Mouse (Mus musculus) stomach, embryonic 15.5 days (tissue): ENCODE measurements around the gene Ablim1. TPM values are rescaled to one million over a fixed set of nuclear protein-coding genes. Genes with fewer than 3 reads are reported as not detected.

ENCODE experiments used
- ATAC-seq: fragments of 200-750 bp; cut with Nextera tagmentation; 2 replicates; pipeline ENCODE4 v1.8.0; 2017; ENCODE audit warnings: low read depth, moderate number of reproducible peaks, moderate TSS enrichment; ENCODE audit not compliant: insufficient read depth, low FRiP score
- H3K27ac ChIP-seq: fragments of 300-500 bp; sonication (generic); 2 replicates; pipeline ENCODE4 v1.5.1; 2015; ENCODE audit warnings: mild to moderate bottlenecking, inconsistent platforms
- H3K27me3 ChIP-seq: fragments of 300-500 bp; sonication (generic); replicated peaks from 2 replicates; pipeline ENCODE4 v1.6.1; 2015; ENCODE audit warnings: inconsistent platforms
- H3K36me3 ChIP-seq: fragments of 300-500 bp; sonication (generic); 2 replicates; pipeline ENCODE4 v1.6.1; 2015; ENCODE audit warnings: inconsistent platforms
- H3K4me1 ChIP-seq: fragments of 300-500 bp; sonication (generic); 2 replicates; pipeline ENCODE4 v1.6.1; 2015; ENCODE audit warnings: inconsistent platforms
- H3K4me2 ChIP-seq: fragments of 300-500 bp; sonication (generic); 2 replicates; pipeline ENCODE4 v1.6.1; 2015; ENCODE audit warnings: mild to moderate bottlenecking, inconsistent platforms
- H3K4me3 ChIP-seq: fragments of 300-500 bp; sonication (generic); replicated peaks from 2 replicates; pipeline ENCODE4 v1.5.1; 2015; ENCODE audit warnings: inconsistent platforms
- H3K9ac ChIP-seq: fragments of 300-500 bp; sonication (generic); 2 replicates; pipeline ENCODE4 v1.6.1; 2015; ENCODE audit warnings: inconsistent platforms
- H3K9me3 ChIP-seq: fragments of 300-500 bp; sonication (generic); 2 replicates; pipeline ENCODE4 v1.6.1; 2016; ENCODE audit warnings: inconsistent platforms
- WGBS: fragments of 180-500 bp; shearing (Covaris S2); methylation state at CpG from one replicate; pipeline ENCODE4 v1.1.7; 2015; 5-methylcytosine and 5-hydroxymethylcytosine counted together
- polyA plus RNA-seq: library from polyadenylated mRNA; unstranded; fragments of >200 nt; fragmentation: Nextera tagmentation; extraction: Ambion mirVana; gene quantifications from 2 replicates; pipeline ENCODE4 v1.2.1, GENCODE M21; 2015

Ablim1 gene
- 41.0 and 41.2 TPM in 2 replicates for polyA plus RNA-seq

GRCm38 (mm10) chr19:57314346-57315012 lies at the start of gene Ablim1:
Gene Ablim1, minus strand, starts transcription at chr19:57314919.
- peak; percentile 80 for ATAC-seq
- H3K4me2 ChIP-seq = peak within 1 kb of the TSS; percentile 97
- WGBS = 2% methylated on average over 52 of the region's 52 CpGs
- no peaks in the 10 kb centered on the region for H3K9me3 ChIP-seq
- peak within 1 kb of the TSS; percentile 55 for H3K4me3 ChIP-seq
- H3K36me3 ChIP-seq = no peaks in the 10 kb centered on the region
- peaks cover 10% of the 10 kb centered on the region; the same call in 1 of the 2 replicates for H3K4me1 ChIP-seq
- peak within 1 kb of the TSS; percentile 45; the same call in 1 of the 2 replicates for H3K27ac ChIP-seq
- peak within 1 kb of the TSS; percentile 51 for H3K9ac ChIP-seq
- no peaks in the 10 kb centered on the region for H3K27me3 ChIP-seq

- Histone ChIP-seq H3K4me2 (peak overlapping the region; percentile 41), H3K4me3 (no peak overlapping the region), H3K9ac (no peak overlapping the region), H3K9me3 (no peaks in the 10 kb centered on the region), H3K27ac (no peak overlapping the region), H3K27me3 (no peaks in the 10 kb centered on the region), H3K36me3 (no peaks in the 10 kb centered on the region), H3K4me1 (peaks cover 56% of the 10 kb centered on the region)
- WGBS = 90% methylated on average over 7 of the region's 7 CpGs
- ATAC-seq = no peak
These were observed 48.8 kb upstream of the Ablim1 start for GRCm38 (mm10) chr19:57363538-57363937.

- H3K4me2 ChIP-seq = peak overlapping the region; percentile 41
- peak overlapping the region; percentile 20 for H3K4me3 ChIP-seq
- no peaks in the 10 kb centered on the region for H3K36me3 ChIP-seq
- H3K27me3 ChIP-seq = no peaks in the 10 kb centered on the region
- no peaks in the 10 kb centered on the region for H3K9me3 ChIP-seq
- H3K27ac ChIP-seq = no peak overlapping the region
- H3K4me1 ChIP-seq = peaks cover 59% of the 10 kb centered on the region
- ATAC-seq = no peak
- H3K9ac ChIP-seq = no peak overlapping the region
- WGBS = 17% methylated on average over 7 of the region's 7 CpGs
These were observed 48.4 kb upstream of the Ablim1 start for GRCm38 (mm10) chr19:57363076-57363475.

GRCm38 (mm10) chr19:57362586-57362985 lies 47.9 kb upstream of the Ablim1 start:
- WGBS = 31% methylated on average over 5 of the region's 5 CpGs

GRCm38 (mm10) chr19:57361939-57362307 lies 47.2 kb upstream of the Ablim1 start:
- H3K4me2 ChIP-seq = peak overlapping the region; percentile 61
- peaks cover 50% of the 10 kb centered on the region for H3K4me1 ChIP-seq
- no peaks in the 10 kb centered on the region for H3K9me3 ChIP-seq
- no peaks in the 10 kb centered on the region for H3K27me3 ChIP-seq
- peak overlapping the region; percentile 99; the same call in 1 of the 2 replicates for H3K9ac ChIP-seq
- H3K27ac ChIP-seq = peak overlapping the region; percentile 97
- ATAC-seq = no peak
- 10% methylated on average over 3 of the region's 3 CpGs for WGBS
- H3K4me3 ChIP-seq = peak overlapping the region; percentile 97
- no peaks in the 10 kb centered on the region for H3K36me3 ChIP-seq

More at GRCm38 (mm10) chr19:57362586-57362985, 47.9 kb upstream of the Ablim1 start:
- H3K4me3 ChIP-seq = peak overlapping the region; percentile 20
- H3K27ac ChIP-seq = no peak overlapping the region
- H3K9me3 ChIP-seq = no peaks in the 10 kb centered on the region
- peak overlapping the region; percentile 41 for H3K4me2 ChIP-seq
- H3K27me3 ChIP-seq = no peaks in the 10 kb centered on the region
- ATAC-seq = no peak
- H3K9ac ChIP-seq = no peak overlapping the region
- H3K36me3 ChIP-seq = no peaks in the 10 kb centered on the region
- peaks cover 55% of the 10 kb centered on the region for H3K4me1 ChIP-seq

- Histone ChIP-seq H3K9ac (peak overlapping the region; percentile 99), H3K4me1 (peaks cover 47% of the 10 kb centered on the region), H3K27me3 (no peaks in the 10 kb centered on the region), H3K36me3 (no peaks in the 10 kb centered on the region), H3K9me3 (no peaks in the 10 kb centered on the region), H3K4me3 (peak overlapping the region; percentile 97), H3K4me2 (peak overlapping the region; percentile 61), H3K27ac (peak overlapping the region; percentile 97)
- peak; percentile 45 for ATAC-seq
- WGBS = under 1% methylated on average over 66 of the region's 78 CpGs
These were observed 46.6 kb upstream of the Ablim1 start for GRCm38 (mm10) chr19:57361131-57361938.

- H3K4me2 ChIP-seq = peak within 1 kb of the TSS; percentile 61
- ATAC-seq = peak; percentile 88
- peak within 1 kb of the TSS; percentile 97 for H3K4me3 ChIP-seq
- peaks cover 47% of the 10 kb centered on the region for H3K4me1 ChIP-seq
- no peaks in the 10 kb centered on the region for H3K27me3 ChIP-seq
- H3K9ac ChIP-seq = peak within 1 kb of the TSS; percentile 99
- under 1% methylated on average over 33 of the region's 70 CpGs for WGBS
- no peaks in the 10 kb centered on the region for H3K36me3 ChIP-seq
- H3K27ac ChIP-seq = peak within 1 kb of the TSS; percentile 97
- H3K9me3 ChIP-seq = no peaks in the 10 kb centered on the region
These were observed 45.8 kb upstream of the Ablim1 start, which contains the start of gene Fam160b1 for GRCm38 (mm10) chr19:57360341-57361130. Gene Fam160b1, plus strand, starts transcription at chr19:57360680.

GRCm38 (mm10) chr19:57359701-57360326 lies 45.1 kb upstream of the Ablim1 start:
- WGBS = 36% methylated on average over 10 of the region's 10 CpGs
- peaks cover 47% of the 10 kb centered on the region for H3K4me1 ChIP-seq

GRCm38 (mm10) chr19:57358836-57359598 lies 44.3 kb upstream of the Ablim1 start:
- WGBS = 86% methylated on average over 20 of the region's 20 CpGs
- Histone ChIP-seq H3K36me3 (no peaks in the 10 kb centered on the region), H3K4me1 (peaks cover 39% of the 10 kb centered on the region), H3K27me3 (no peaks in the 10 kb centered on the region), H3K4me2 (peak overlapping the region; percentile 61), H3K9me3 (no peaks in the 10 kb centered on the region), H3K9ac (no peak overlapping the region), H3K27ac (0 out of 2 replicates have a peak overlapping the region, but pooled peaks have one; percentile 23), H3K4me3 (no peak overlapping the region)
- ATAC-seq = no peak

More at GRCm38 (mm10) chr19:57359701-57360326, 45.1 kb upstream of the Ablim1 start:
- Histone ChIP-seq H3K9ac (no peak overlapping the region), H3K4me2 (peak overlapping the region; percentile 61), H3K4me3 (peak overlapping the region; percentile 97), H3K36me3 (no peaks in the 10 kb centered on the region), H3K27ac (peak overlapping the region; percentile 76), H3K27me3 (no peaks in the 10 kb centered on the region), H3K9me3 (no peaks in the 10 kb centered on the region)
- no peak for ATAC-seq

- ATAC-seq = no peak
- Histone ChIP-seq H3K4me1 (peaks cover 33% of the 10 kb centered on the region), H3K27me3 (no peaks in the 10 kb centered on the region), H3K9me3 (no peaks in the 10 kb centered on the region), H3K4me2 (peak overlapping the region; percentile 29), H3K9ac (no peak overlapping the region), H3K36me3 (no peaks in the 10 kb centered on the region), H3K27ac (0 out of 2 replicates have a peak overlapping the region, but pooled peaks have one; percentile 23), H3K4me3 (0 out of 2 replicates have a peak overlapping the region, but pooled peaks have one; percentile 1)
- 50% methylated on average over 12 of the region's 12 CpGs for WGBS
These were observed 43.6 kb upstream of the Ablim1 start for GRCm38 (mm10) chr19:57358322-57358721.
